Mouse (Mus musculus): Measurements from ENCODE around the gene Zfp511.

GRCm38 (mm10) chr7:139990864-139991394 lies 45.3 kb upstream of the Zfp511 start:
- TF ChIP-seq CTCF (IDR thresholded peaks at IDR 0.05; ENCODE audit: low read depth, low read length) (no peak), GATA1 (IDR thresholded peaks at IDR 0.05; ENCODE audit: borderline replicate concordance, low read length) (no peak), TAL1 (conservative IDR thresholded peaks at IDR 0.05; ENCODE audit: low read depth, low read length) (no peak), POLR2AphosphoS5 (IDR thresholded peaks at IDR 0.05; ENCODE audit: insufficient replicate concordance, low read depth, low read length) (no peak)
